Mouse (Mus musculus): ENCODE data around the gene Myo10. TPM values are rescaled to one million over a fixed set of nuclear protein-coding genes. Genes with fewer than 3 reads are reported as not detected.

The Myo10 gene
- polyA plus RNA-seq, 1 experiment, result 45.4 TPM

DNA sequence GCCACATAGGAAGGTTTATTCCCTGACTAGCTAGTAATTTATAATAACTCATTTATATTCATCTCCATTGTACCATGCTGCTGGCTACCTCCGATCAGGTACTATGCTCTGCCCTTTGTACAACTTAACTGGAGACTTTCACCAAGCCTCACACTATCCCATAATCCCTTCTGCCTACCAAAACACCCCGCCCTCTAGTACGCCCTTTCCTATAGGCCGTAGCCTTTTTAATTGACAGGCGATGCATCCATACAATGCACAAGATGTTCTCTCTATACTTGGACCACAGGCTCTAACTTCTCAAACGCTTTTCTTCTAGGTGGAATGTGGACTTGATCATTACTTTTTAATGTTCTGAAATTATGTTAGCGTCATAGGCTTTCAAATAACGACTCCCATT, 39.0 kb upstream of the Myo10 start:
- Histone ChIP-seq H3K27me3 (replicated peaks; ENCODE audit: control insufficient read depth, insufficient read depth, low read length) (no peaks in the 10 kb centered on the region), H3K36me3 (ENCODE audit: control insufficient read depth, insufficient read depth, low read length) (no peaks in the 10 kb centered on the region)
- no peak for DNase-seq

GRCm38 (mm10) chr15:25586828-25587227, 35.5 kb upstream of the Myo10 start:
- no peak overlapping the region for H3K27ac ChIP-seq (ENCODE audit: insufficient read depth, low read depth, low read length)
- 57% methylated on average over 3 of the region's 3 CpGs for WGBS
- no peaks in the 10 kb centered on the region for H3K36me3 ChIP-seq (ENCODE audit: control insufficient read depth, insufficient read depth, low read length)
- H3K4me3 ChIP-seq (ENCODE audit: insufficient read depth, low read depth, low read length), result no peak overlapping the region
- no peak for TF ChIP-seq POLR2A (IDR thresholded peaks at IDR 0.05; ENCODE audit: low read depth, low read length)
- TF ChIP-seq CTCF (conservative IDR thresholded peaks at IDR 0.05; ENCODE audit: insufficient read depth, insufficient read length, low read depth, low read length), result no peak
- H3K4me1 ChIP-seq (ENCODE audit: control insufficient read depth, insufficient read depth, low read length), result no peaks in the 10 kb centered on the region; the same call in 1 of the 2 replicates
- H3K27me3 ChIP-seq (replicated peaks; ENCODE audit: control insufficient read depth, insufficient read depth, low read length), result no peaks in the 10 kb centered on the region
- DNase-seq, result peak; percentile 23

More for the DNA sequence above, 39.0 kb upstream of the Myo10 start:
- H3K4me3 ChIP-seq (ENCODE audit: insufficient read depth, low read depth, low read length), result no peak overlapping the region
- WGBS, result 96% methylated on average over 8 of the region's 8 CpGs
- no peaks in the 10 kb centered on the region for H3K4me1 ChIP-seq (ENCODE audit: control insufficient read depth, insufficient read depth, low read length)
- no peak for TF ChIP-seq CTCF (conservative IDR thresholded peaks at IDR 0.05; ENCODE audit: insufficient read depth, insufficient read length, low read depth, low read length)
- TF ChIP-seq POLR2A (IDR thresholded peaks at IDR 0.05; ENCODE audit: low read depth, low read length), result no peak
- H3K27ac ChIP-seq (ENCODE audit: insufficient read depth, low read depth, low read length), result no peak overlapping the region

DNA sequence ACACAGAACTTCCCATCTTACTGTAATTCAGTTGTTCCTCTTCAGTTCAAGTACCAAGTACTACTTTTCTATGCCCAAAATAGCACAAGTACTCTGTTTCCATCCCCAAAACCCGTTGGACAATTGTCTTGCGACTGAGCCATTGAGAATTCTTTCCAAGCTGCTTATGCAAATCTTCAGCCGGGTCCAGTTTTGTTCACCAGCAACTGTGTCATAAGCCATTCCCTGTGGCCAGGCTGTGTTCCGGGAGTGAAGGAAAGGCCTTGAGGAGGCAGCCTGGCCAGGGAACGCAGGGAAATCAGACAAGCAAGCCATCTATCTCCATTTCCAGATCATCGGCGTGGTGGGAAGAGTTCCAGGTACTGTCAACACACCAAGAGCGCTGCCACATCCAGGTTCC, 34.4 kb upstream of the Myo10 start:
- WGBS, result 85% methylated on average over 8 of the region's 8 CpGs
- no peaks in the 10 kb centered on the region for H3K27me3 ChIP-seq (replicated peaks; ENCODE audit: control insufficient read depth, insufficient read depth, low read length)
- no peak overlapping the region for H3K27ac ChIP-seq (ENCODE audit: insufficient read depth, low read depth, low read length)
- H3K4me1 ChIP-seq (ENCODE audit: control insufficient read depth, insufficient read depth, low read length), result no peaks in the 10 kb centered on the region; the same call in 1 of the 2 replicates
- H3K36me3 ChIP-seq (ENCODE audit: control insufficient read depth, insufficient read depth, low read length), result no peaks in the 10 kb centered on the region
- TF ChIP-seq POLR2A (IDR thresholded peaks at IDR 0.05; ENCODE audit: low read depth, low read length), result no peak
- no peak for TF ChIP-seq CTCF (conservative IDR thresholded peaks at IDR 0.05; ENCODE audit: insufficient read depth, insufficient read length, low read depth, low read length)
- DNase-seq, result peak; percentile 7
- H3K4me3 ChIP-seq (ENCODE audit: insufficient read depth, low read depth, low read length), result no peak overlapping the region

DNA sequence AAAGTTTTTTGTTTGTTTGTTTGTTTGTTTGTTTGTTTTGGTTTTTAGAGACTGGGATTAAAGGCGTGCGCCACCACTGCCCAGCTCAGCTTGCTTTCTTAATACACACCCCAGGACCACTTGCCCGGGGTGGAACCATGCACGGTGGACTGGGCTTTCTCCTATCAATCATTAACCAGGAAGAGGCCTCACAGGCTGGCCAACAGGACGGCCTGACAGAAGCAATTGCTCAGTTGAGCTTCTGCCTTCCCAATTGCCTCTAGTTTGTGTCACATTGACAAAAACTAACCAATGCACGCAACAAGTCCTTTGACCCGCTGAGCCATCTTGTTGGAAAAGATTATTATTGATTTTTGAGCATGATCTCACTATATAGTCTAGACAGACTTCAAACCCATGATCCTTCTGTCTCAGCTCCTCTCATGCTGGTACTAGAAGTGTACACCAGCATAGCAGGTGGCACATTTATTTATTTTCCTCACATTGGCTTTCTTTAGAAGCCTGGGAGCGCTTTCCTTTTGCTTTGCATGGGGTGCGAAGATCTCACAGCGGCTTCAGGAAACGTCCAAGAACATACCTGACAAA, 32.9 kb upstream of the Myo10 start:
- 60% methylated on average over 11 of the region's 11 CpGs for WGBS
- no peaks in the 10 kb centered on the region; the same call in 1 of the 2 replicates for H3K4me1 ChIP-seq (ENCODE audit: control insufficient read depth, insufficient read depth, low read length)
- DNase-seq, result peak; percentile 72

DNA sequence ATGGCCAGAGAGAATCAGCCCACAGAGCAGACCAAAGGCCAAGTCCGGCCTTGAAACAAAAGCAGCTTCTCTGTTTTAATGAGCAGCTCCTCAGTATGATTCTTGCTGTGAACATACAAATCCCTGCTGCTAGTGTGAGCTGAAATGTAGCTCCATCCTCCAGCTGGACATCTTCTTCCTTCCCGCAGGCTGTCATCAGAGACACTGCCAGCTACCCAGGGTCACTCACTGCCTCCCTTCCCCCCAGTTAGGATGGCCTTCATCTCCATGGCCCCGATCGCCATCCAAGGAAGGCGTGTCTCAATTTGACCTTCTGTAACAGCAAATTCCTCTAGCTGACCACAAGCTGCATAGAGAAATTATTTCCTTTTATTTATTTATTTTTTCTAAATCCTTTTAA, 32.4 kb upstream of the Myo10 start:
- Histone ChIP-seq H3K27me3 (replicated peaks; ENCODE audit: control insufficient read depth, insufficient read depth, low read length) (no peaks in the 10 kb centered on the region), H3K4me3 (ENCODE audit: insufficient read depth, low read depth, low read length) (no peak overlapping the region), H3K27ac (ENCODE audit: insufficient read depth, low read depth, low read length) (no peak overlapping the region; the same call in 1 of the 2 replicates), H3K36me3 (ENCODE audit: control insufficient read depth, insufficient read depth, low read length) (no peaks in the 10 kb centered on the region), H3K4me1 (ENCODE audit: control insufficient read depth, insufficient read depth, low read length) (no peaks in the 10 kb centered on the region; the same call in 1 of the 2 replicates)
- TF ChIP-seq POLR2A (IDR thresholded peaks at IDR 0.05; ENCODE audit: low read depth, low read length), result no peak
- no peak for TF ChIP-seq CTCF (conservative IDR thresholded peaks at IDR 0.05; ENCODE audit: insufficient read depth, insufficient read length, low read depth, low read length)
- peak; percentile 82 for DNase-seq
- WGBS, result 60% methylated on average over 5 of the region's 5 CpGs

More for the DNA sequence above, 32.9 kb upstream of the Myo10 start:
- Histone ChIP-seq H3K36me3 (ENCODE audit: control insufficient read depth, insufficient read depth, low read length) (no peaks in the 10 kb centered on the region), H3K27ac (ENCODE audit: insufficient read depth, low read depth, low read length) (no peak overlapping the region; the same call in 1 of the 2 replicates), H3K4me3 (ENCODE audit: insufficient read depth, low read depth, low read length) (no peak overlapping the region), H3K27me3 (replicated peaks; ENCODE audit: control insufficient read depth, insufficient read depth, low read length) (no peaks in the 10 kb centered on the region)
- TF ChIP-seq POLR2A (IDR thresholded peaks at IDR 0.05; ENCODE audit: low read depth, low read length) (no peak), CTCF (conservative IDR thresholded peaks at IDR 0.05; ENCODE audit: insufficient read depth, insufficient read length, low read depth, low read length) (no peak)

DNA sequence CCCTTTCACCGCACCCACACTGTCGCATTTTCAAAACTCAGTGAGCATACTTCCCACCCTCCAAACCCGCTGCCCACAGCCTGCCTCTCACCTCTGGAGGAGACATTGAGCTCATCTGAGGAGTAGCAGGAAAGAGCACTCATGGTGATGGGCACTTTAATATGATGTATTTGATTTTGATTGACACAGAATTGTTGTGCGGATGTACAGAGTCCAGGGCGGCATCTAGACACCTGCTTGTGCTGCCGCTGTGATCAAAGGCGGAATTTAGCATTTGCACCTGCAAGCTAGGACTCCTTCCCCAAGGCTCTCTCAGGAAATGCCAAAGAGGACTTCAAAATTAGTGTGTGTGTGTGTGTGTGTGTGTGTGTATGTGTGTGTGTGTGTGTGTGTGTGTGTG, 31.4 kb upstream of the Myo10 start:
- 85% methylated on average over 7 of the region's 7 CpGs for WGBS
- no peaks in the 10 kb centered on the region for H3K36me3 ChIP-seq (ENCODE audit: control insufficient read depth, insufficient read depth, low read length)
- no peak overlapping the region for H3K27ac ChIP-seq (ENCODE audit: insufficient read depth, low read depth, low read length)
- H3K4me1 ChIP-seq (ENCODE audit: control insufficient read depth, insufficient read depth, low read length), result no peaks in the 10 kb centered on the region; the same call in 1 of the 2 replicates
- TF ChIP-seq POLR2A (IDR thresholded peaks at IDR 0.05; ENCODE audit: low read depth, low read length) (no peak), CTCF (conservative IDR thresholded peaks at IDR 0.05; ENCODE audit: insufficient read depth, insufficient read length, low read depth, low read length) (no peak)
- no peak for DNase-seq
- H3K4me3 ChIP-seq (ENCODE audit: insufficient read depth, low read depth, low read length), result no peak overlapping the region
- no peaks in the 10 kb centered on the region; the same call in 1 of the 2 replicates for H3K27me3 ChIP-seq (replicated peaks; ENCODE audit: control insufficient read depth, insufficient read depth, low read length)

DNA sequence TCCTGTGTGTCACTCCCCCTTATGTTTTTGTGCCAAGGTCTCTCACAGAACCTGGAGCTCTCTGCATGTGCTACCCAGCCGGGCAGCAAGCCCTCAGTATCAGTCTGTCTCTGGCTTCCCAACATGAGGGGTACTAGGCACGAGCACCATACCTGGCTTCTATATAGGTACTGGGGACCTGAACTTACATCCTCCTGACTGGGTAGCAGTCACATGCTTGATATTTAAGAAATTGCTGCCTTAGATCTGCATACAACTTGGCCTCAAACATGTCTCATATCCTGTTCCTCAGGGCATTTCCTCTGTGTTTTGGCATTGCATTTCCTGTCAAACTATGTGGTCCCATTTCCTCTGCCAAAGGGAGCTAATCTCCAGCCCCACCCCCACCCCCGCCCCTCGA, 30.4 kb upstream of the Myo10 start:
- 74% methylated on average over 4 of the region's 4 CpGs for WGBS
- TF ChIP-seq POLR2A (IDR thresholded peaks at IDR 0.05; ENCODE audit: low read depth, low read length) (no peak), CTCF (conservative IDR thresholded peaks at IDR 0.05; ENCODE audit: insufficient read depth, insufficient read length, low read depth, low read length) (no peak)
- H3K4me1 ChIP-seq (ENCODE audit: control insufficient read depth, insufficient read depth, low read length), result no peaks in the 10 kb centered on the region; the same call in 1 of the 2 replicates
- H3K4me3 ChIP-seq (ENCODE audit: insufficient read depth, low read depth, low read length), result no peak overlapping the region
- no peak for DNase-seq
- no peaks in the 10 kb centered on the region for H3K36me3 ChIP-seq (ENCODE audit: control insufficient read depth, insufficient read depth, low read length)
- H3K27ac ChIP-seq (ENCODE audit: insufficient read depth, low read depth, low read length), result no peak overlapping the region
- H3K27me3 ChIP-seq (replicated peaks; ENCODE audit: control insufficient read depth, insufficient read depth, low read length), result no peaks in the 10 kb centered on the region; the same call in 1 of the 2 replicates

All from kidney, adult 2 months (tissue).